Mouse (Mus musculus) yolk sac, embryonic 10.5 days (tissue): ENCODE results near the gene Rab11fip5.
A peak's percentile ranks its signal among the peaks of the same experiment; 100 is the strongest.

Source experiments
- DNase-seq: peaks from one replicate; pipeline ENCODE4 v3.0.0-alpha.2; 2017; ENCODE audit warnings: low spot score

Gene Rab11fip5

GRCm38 (mm10) chr6:85314064-85314798 lies 60.2 kb downstream of the Rab11fip5 start:
- DNase-seq, result no peak

DNA sequence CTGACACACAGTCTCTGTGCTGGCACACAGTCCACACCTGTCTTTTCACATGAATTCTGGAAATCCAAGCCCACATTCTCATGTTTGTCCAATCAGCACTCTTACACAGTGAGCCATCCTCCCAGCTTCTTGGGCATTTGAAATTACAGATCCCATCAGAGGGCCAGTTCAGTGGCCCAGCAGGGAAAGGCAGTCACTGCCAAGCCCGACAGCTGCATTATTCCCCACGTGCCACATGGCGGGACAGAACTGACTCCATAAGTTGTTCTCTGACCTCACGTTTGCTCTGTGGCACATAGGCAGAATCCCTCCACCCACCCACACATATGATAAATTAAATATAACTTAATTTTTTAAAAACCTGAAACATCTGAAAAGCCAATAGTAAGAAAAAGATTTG lies 66.5 kb downstream of the Rab11fip5 start:
- no peak for DNase-seq

DNA sequence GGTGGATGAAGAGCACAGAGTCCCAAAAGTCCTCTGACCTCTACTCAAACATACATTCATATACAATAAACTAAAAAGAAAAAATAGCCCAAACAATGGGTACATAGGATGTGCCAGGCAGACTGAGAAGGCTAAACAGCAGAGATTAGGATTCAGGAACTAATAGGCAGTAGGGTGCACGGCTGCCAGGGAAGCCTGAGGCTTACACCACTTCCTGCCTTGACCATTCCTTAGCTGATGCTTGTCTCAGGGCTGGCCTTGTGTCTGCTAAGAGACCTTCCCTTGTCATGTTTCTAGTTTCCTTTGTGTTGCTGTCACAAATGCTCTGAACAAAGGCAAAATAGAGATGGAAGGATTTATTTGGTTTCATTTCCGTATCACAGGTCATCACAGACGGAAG lies 68.1 kb downstream of the Rab11fip5 start:
- no peak for DNase-seq

DNA sequence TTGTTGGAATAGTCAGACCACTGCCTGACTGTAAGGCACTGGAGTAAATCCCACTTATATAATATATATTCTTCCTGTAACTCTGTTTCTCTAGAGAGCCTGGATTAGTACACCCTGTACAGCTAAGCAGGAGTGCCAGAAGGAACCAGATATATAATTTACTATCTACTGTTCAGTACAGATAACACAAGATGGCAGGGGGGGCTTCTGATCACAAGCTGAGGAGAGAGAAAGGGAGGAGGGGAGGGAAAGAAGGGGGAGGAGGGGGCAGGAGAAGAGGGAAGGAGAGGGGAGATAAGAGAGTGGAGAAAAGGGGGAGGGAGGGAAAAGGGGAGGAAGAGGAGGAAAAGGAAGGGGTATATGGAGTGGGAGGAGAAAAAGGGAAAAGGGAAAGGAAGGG lies 68.6 kb downstream of the Rab11fip5 start:
- DNase-seq, result no peak

- DNase-seq, result no peak
Observed at GRCm38 (mm10) chr6:85304966-85305365, 69.5 kb downstream of the Rab11fip5 start.

- no peak for DNase-seq
Observed at GRCm38 (mm10) chr6:85302326-85303055, 71.9 kb downstream of the Rab11fip5 start.

DNA sequence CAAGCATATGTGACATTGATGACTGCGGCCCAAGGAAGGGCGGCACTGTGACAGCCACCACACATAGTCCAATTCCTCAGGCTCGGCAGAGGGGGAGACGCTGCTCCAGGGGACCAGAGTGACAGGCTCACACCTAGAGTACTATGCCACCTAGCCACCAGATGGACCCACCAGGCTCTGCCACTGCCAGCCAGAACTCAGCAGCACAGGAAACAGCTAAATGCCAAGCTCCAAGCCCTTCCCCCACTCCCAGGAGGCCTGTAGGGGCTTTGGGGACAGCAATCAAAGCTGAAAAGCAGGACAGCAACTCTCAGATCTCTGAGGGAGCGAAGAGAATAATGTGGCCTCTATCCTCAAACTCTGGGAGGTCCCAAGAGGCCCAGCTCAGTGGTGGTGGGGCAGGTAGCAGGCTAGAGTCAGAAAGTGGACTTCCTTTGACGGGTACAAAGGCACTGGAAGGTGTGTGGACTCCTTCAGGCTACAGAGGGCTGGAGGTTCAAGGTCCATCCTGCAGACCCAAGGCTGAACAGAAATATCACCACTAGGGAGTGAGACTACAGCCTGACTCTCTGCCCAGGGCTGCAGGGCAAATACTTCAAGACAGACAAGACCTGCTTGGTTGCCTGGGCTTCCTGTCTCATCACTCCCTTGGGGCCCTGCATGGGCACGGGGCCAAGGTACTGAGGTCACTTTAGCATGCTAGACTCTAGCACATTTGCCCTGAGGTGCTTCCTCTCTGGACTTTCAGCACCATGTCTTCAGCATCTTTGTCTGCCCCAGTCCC lies 78.9 kb downstream of the Rab11fip5 start:
- DNase-seq, result peak; percentile 57

DNA sequence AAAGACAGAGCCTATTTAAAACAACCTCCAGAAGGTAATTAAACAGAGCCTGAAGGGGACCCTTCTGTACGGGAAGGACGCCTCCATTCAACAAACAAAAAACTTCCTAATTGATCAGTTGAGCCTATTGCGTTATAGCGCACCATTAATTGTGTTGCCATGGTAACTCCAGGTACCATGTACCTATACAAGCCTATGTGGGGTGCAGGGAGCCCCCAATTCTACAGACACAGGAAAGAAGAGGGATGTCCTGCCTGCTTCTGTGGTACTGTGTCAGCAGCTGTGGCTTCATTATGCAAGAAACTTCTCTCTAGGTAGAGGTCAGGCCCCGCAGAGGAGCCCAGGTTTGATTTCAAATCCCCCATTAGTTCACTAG lies 80.4 kb downstream of the Rab11fip5 start:
- DNase-seq, result no peak

DNA sequence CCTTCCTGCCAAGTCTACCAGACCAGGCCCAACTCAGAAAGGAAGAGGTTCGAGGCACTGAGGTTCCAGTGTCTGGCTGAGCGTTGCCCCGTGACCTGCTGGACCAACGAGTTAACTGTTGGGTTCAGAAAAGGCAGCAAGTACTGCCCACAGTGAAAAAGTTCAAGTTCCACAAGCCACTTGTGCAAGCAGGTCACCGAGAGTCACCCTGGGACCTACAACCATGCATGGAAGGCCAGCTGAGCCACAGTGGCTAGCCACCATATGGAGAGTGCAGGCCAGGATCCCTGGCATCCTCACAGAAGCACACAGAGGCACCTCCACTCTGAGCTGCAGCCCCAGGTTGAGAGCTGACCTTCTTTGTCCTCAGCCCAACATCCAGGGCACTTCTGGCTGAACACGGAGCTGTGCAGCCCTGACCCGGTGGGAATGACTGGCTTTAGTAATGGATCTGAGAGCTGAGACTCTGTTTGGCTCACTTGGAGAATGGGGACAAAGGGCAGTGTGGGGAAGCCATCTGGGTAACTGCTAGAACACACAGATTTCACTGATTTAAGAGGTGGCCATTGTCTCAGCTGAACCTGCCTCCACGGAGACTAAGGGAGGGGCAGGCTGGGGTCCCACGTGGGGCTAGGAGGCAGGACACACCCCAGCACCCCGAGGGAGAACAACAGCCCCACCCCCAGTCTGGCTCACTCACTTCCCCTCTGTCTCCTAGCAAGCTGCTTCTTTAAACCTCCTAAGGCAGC lies 81.0 kb downstream of the Rab11fip5 start:
- DNase-seq, result peak; percentile 72

GRCm38 (mm10) chr6:85290869-85291824 lies 83.3 kb downstream of the Rab11fip5 start:
- DNase-seq, result peak; percentile 66

- DNase-seq, result no peak
Observed at GRCm38 (mm10) chr6:85288193-85288857, 86.1 kb downstream of the Rab11fip5 start.

DNA sequence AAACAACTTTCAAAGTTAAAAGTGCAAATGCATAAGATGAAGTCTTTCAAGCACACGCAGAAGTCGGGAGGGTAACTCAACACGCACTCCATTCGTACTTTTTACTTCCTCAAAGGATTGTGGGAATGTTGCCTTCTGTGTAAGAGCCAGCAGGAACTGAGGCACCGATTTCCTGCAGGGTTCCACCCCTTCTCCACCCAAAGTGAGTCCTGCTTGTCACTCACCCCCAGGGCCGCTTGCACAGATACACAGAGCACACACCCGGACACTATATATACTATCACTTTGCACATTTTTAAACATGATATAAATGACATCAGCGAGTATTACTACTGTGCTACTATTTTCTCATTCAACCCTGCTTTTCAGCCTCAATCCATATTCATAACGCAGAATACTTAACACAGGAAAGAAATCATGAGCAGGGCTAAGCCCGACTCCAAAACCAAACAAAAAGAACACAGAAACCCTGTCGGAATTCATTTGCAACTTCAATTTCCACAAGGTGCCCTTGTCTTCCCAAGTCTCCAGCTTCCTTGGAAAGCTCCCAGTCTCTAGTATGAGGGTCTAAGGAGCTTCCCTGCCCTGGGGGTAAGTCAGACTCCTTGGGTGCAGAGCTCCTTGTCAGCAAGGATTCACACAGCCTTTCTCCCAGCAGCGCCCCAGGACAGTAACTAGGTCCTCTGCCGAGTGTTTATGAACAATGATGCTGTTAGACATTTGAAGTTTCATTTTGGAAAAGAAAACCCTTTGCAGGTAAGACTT lies 88.0 kb downstream of the Rab11fip5 start:
- no peak for DNase-seq
